Mouse (Mus musculus) ES-E14 (cell line): ENCODE measurements around the gene Plxnd1.

Experiments used
- CHD2 ChIP-seq: IDR thresholded peaks from 2 replicates; pipeline ENCODE4 v1.6.1; 2014; ENCODE audit warnings: mild to moderate bottlenecking, low read depth, low read length, inconsistent platforms
- HCFC1 ChIP-seq: IDR thresholded peaks from 2 replicates; pipeline ENCODE4 v1.6.1; 2012; ENCODE audit warnings: low read length, inconsistent platforms, borderline replicate concordance; ENCODE audit not compliant: insufficient read depth
- MAFK ChIP-seq: IDR thresholded peaks from 2 replicates; pipeline ENCODE4 v1.6.1; 2014; ENCODE audit warnings: mild to moderate bottlenecking, low read depth, low read length, inconsistent platforms; ENCODE audit not compliant: insufficient read depth
- ZC3H11A ChIP-seq: IDR thresholded peaks from 2 replicates; pipeline ENCODE4 v1.6.1; 2012; ENCODE audit warnings: low read depth, mild to moderate bottlenecking, inconsistent platforms, low read length, borderline replicate concordance
- ZNF384 ChIP-seq: IDR thresholded peaks from 2 replicates; pipeline ENCODE4 v1.6.1; 2012; ENCODE audit warnings: low read depth, low read length, inconsistent platforms

DNA sequence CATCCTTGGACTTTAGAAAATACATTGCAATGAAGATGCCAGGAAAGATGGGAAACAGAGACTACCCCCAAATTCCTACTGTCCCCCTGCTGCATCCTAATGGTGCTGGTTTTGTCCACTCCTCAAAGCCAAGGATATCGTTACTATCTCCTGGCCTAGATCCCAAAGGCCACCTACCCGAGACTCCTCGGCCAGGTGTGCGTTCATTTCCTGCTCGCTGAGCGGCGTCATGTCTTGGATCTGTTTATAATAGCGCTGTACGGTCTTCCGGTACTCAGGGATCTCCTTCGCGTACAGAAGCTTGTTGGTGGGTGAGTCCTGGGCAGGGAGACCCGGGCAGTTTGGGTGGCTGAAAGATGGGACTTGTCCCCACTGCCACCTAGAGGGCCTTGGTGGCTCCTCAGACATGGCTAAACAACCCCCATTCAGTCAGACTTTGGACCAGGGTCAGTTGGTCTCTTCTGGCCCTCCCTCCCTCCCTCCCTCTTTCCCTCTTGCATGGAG, 38.3 kb downstream of the Plxnd1 start:
- TF ChIP-seq ZC3H11A: no peak
- TF ChIP-seq ZNF384: no peak
- no peak for TF ChIP-seq CHD2
- no peak for TF ChIP-seq HCFC1
- no peak for TF ChIP-seq MAFK
